In the genomic region with DNA sequence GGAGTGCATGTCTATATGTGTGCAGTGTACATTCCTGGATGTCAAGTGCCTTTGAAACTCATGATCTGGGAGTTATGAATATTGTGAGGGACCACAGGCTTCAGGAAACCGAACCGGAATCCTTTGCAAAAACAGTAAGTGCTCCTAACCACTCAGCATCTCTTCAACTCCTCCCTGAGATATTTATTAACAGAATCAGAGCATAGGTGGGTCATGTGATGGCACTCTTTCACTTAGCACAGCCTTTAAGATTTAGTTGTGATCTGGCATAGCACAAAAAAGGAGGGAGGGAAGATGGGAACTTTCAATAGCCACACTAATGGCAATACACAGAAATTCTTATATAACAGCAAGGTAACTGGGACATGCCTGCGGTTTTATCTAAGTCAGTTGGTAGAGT, we compare ENCODE assay signal across 23 mouse cellular contexts.
"Had no signal": no experiment of that assay in that cellular context is flagged by ENCODE, and none has a peak within 500 bp of the region (broad histone marks: within the 10 kb centered on the region; RNA-seq: fewer than 3 reads in every experiment).

No protein-coding gene starts in this region.

- H3K27ac ChIP-seq: forebrain, embryonic 15.5 days; heart, embryonic 13.5 days; heart, embryonic 15.5 days; hindbrain, embryonic 13.5 days; hindbrain, embryonic 15.5 days; hindbrain, postnatal 0 days; kidney, embryonic 15.5 days; kidney, postnatal 0 days; limb, embryonic 12.5 days; liver, embryonic 12.5 days; liver, embryonic 14.5 days had no signal

- H3K4me1 ChIP-seq: forebrain, embryonic 15.5 days; hindbrain, embryonic 13.5 days; hindbrain, embryonic 15.5 days; limb, embryonic 12.5 days had no signal

- H3K9ac ChIP-seq: forebrain, embryonic 15.5 days; forebrain, postnatal 0 days; heart, embryonic 13.5 days; heart, embryonic 15.5 days; hindbrain, embryonic 13.5 days; hindbrain, embryonic 15.5 days; kidney, embryonic 15.5 days; limb, embryonic 12.5 days; liver, embryonic 12.5 days; liver, embryonic 14.5 days had no signal

- H3K9me3 ChIP-seq: forebrain, embryonic 15.5 days; heart, embryonic 13.5 days; heart, embryonic 15.5 days; hindbrain, embryonic 13.5 days; hindbrain, embryonic 15.5 days; kidney, embryonic 15.5 days; limb, embryonic 12.5 days; liver, embryonic 12.5 days had no signal

- ATAC-seq: forebrain, embryonic 15.5 days; forebrain, postnatal 0 days; hindbrain, postnatal 0 days; intestine, embryonic 16.5 days; liver, embryonic 12.5 days had no signal

- H3K4me3 ChIP-seq: forebrain, embryonic 15.5 days; heart, embryonic 13.5 days; heart, embryonic 15.5 days; hindbrain, embryonic 13.5 days; hindbrain, embryonic 15.5 days; kidney, embryonic 15.5 days; limb, embryonic 12.5 days; liver, embryonic 12.5 days had no signal

- H3K27me3 ChIP-seq: forebrain, embryonic 15.5 days; heart, embryonic 13.5 days; heart, embryonic 15.5 days; hindbrain, embryonic 13.5 days; hindbrain, embryonic 15.5 days; kidney, embryonic 15.5 days; limb, embryonic 12.5 days; liver, embryonic 12.5 days had no signal

- H3K4me2 ChIP-seq: forebrain, embryonic 15.5 days; heart, embryonic 11.5 days; heart, embryonic 13.5 days; heart, embryonic 15.5 days; hindbrain, embryonic 13.5 days; hindbrain, embryonic 15.5 days; kidney, embryonic 15.5 days; limb, embryonic 12.5 days; liver, embryonic 12.5 days had no signal

- DNase-seq: forebrain, postnatal 0 days; gastrocnemius, postnatal 14 days; gastrocnemius, postnatal 36 days; heart, adult 18-20 months; heart, postnatal 14 days; heart, postnatal 36 days; kidney, adult 11 months; kidney, postnatal 14 days; layer of hippocampus, postnatal 36 days; left cerebral cortex, postnatal 4 days had no signal
